Mouse (Mus musculus): Measurements from ENCODE around the gene Cox7a2l.

GRCm38 (mm10) chr17:83512130-83512529 lies 5.0 kb downstream of the Cox7a2l start:
- TF ChIP-seq CEBPB (IDR thresholded peaks at IDR 0.05; ENCODE audit: insufficient read depth, poor library complexity, severe bottlenecking) (no peak), SRF (IDR thresholded peaks at IDR 0.05; ENCODE audit: control insufficient read depth, insufficient read length, low read depth) (no peak), USF1 (IDR thresholded peaks at IDR 0.05; ENCODE audit: low read depth) (no peak), POLR2A (IDR thresholded peaks at IDR 0.05; ENCODE audit: insufficient read length, low read depth) (no peak), TCF12 (IDR thresholded peaks at IDR 0.05; ENCODE audit: insufficient read depth, poor library complexity, severe bottlenecking) (no peak), MYOD1 (IDR thresholded peaks at IDR 0.05; ENCODE audit: control insufficient read depth in 1 of 3, insufficient read length in 2 of 3, low read depth in 2 of 3) (no peak), MYOG (IDR thresholded peaks at IDR 0.05; ENCODE audit: control insufficient read depth in 1 of 3, insufficient read depth in 1 of 3, insufficient read length in 2 of 3, low read depth in 2 of 3) (no peak), TCF3 (IDR thresholded peaks at IDR 0.05; ENCODE audit: insufficient read length, low read depth) (no peak), MAX (IDR thresholded peaks at IDR 0.05; ENCODE audit: low read depth) (no peak), E2F4 (IDR thresholded peaks at IDR 0.05; ENCODE audit: insufficient read depth) (no peak)
